Mouse (Mus musculus) spleen, embryonic (tissue): Measurements from ENCODE around the gene Nme9.

ENCODE experiments used
- CTCF ChIA-PET: fragments of 350-600 bp; sonication (Branson Sonifier 250); formaldehyde crosslinking; loops from one replicate; lab custom pipeline; 2022; lab: Charles Lee

The Nme9 gene

GRCm38 (mm10) chr9:99436182-99437030 lies 14.9 kb upstream of the Nme9 start:
- CTCF ChIA-PET: no interaction called here

- CTCF ChIA-PET: no interaction called here
These were observed 14.1 kb upstream of the Nme9 start, which contains the start of gene Mras for GRCm38 (mm10) chr9:99437031-99437764. TSS of gene Mras (minus strand) at chr9:99437381.

- CTCF ChIA-PET: no interaction called here
These were observed 13.3 kb upstream of the Nme9 start for GRCm38 (mm10) chr9:99437781-99438565.

- CTCF ChIA-PET: no interaction called here
These were observed 12.2 kb upstream of the Nme9 start for GRCm38 (mm10) chr9:99439064-99439463.

- CTCF ChIA-PET: no interaction called here
These were observed 10.3 kb upstream of the Nme9 start for GRCm38 (mm10) chr9:99440941-99441340.

GRCm38 (mm10) chr9:99441647-99442433 lies 9.4 kb upstream of the Nme9 start:
- CTCF ChIA-PET: no interaction called here

GRCm38 (mm10) chr9:99444590-99445178 lies 6.6 kb upstream of the Nme9 start:
- CTCF ChIA-PET: no interaction called here

GRCm38 (mm10) chr9:99446259-99446658 lies 5.0 kb upstream of the Nme9 start:
- CTCF ChIA-PET: no interaction called here

GRCm38 (mm10) chr9:99447323-99447722 lies 4.0 kb upstream of the Nme9 start:
- CTCF ChIA-PET: no interaction called here

GRCm38 (mm10) chr9:99449886-99450647 lies 1.2 kb upstream of the Nme9 start:
- CTCF ChIA-PET: no interaction called here

- CTCF ChIA-PET: no interaction called here
These were observed 2.9 kb downstream of the Nme9 start for GRCm38 (mm10) chr9:99454211-99454610.

- CTCF ChIA-PET: interaction anchor here (0.6 to 0.8 kb wide), 2 partner anchors 52 to 68 kb away, joined by 3 to 11 read pairs; no protein-coding TSS in a partner anchor
These were observed 7.4 kb downstream of the Nme9 start for GRCm38 (mm10) chr9:99458529-99459208.

- CTCF ChIA-PET: no interaction called here
These were observed 8.5 kb downstream of the Nme9 start for GRCm38 (mm10) chr9:99459730-99460129.

- CTCF ChIA-PET: no interaction called here
These were observed 13.6 kb downstream of the Nme9 start for GRCm38 (mm10) chr9:99464876-99465275.

- CTCF ChIA-PET: no interaction called here
These were observed 17.3 kb downstream of the Nme9 start for GRCm38 (mm10) chr9:99468572-99468971.

- CTCF ChIA-PET: no interaction called here
These were observed 18.5 kb downstream of the Nme9 start for GRCm38 (mm10) chr9:99469681-99470273.

GRCm38 (mm10) chr9:99470347-99471092 lies 19.2 kb downstream of the Nme9 start:
- CTCF ChIA-PET: no interaction called here

GRCm38 (mm10) chr9:99471334-99471733 lies 20.1 kb downstream of the Nme9 start:
- CTCF ChIA-PET: no interaction called here
